Mouse (Mus musculus) forebrain, embryonic 10.5 days (tissue): ENCODE measurements around the gene Kdelc1. TPM values are rescaled to one million over a fixed set of nuclear protein-coding genes. Genes with fewer than 3 reads are reported as not detected.

ENCODE experiments used
- polyA plus RNA-seq: library from polyadenylated mRNA; unstranded; fragments of >200 nt; fragmentation: Nextera tagmentation; extraction: Ambion mirVana; gene quantifications from 2 replicates; pipeline ENCODE4 v1.2.1, GENCODE M21; 2016

The Kdelc1 gene
- polyA plus RNA-seq, 1 experiment from 2014 or later = 70.1 TPM

Other genes with a start within 250 kb of the Kdelc1 start
- gene Tpp2, start 185.2 kb downstream of the Kdelc1 start, polyA plus RNA-seq = 68.9 and 74.9 TPM in 2 replicates
- 0.34 and 0.55 TPM in 2 replicates for gene Mettl21c, start 98.8 kb downstream of the Kdelc1 start, polyA plus RNA-seq
- gene Gm8251, start 56.9 kb downstream of the Kdelc1 start, polyA plus RNA-seq = 0.15 and 0.19 TPM in 2 replicates
- gene Tex30, start 16.4 kb downstream of the Kdelc1 start, polyA plus RNA-seq = 115 and 124 TPM in 2 replicates
- gene Bivm, start 149 bp upstream of the Kdelc1 start, polyA plus RNA-seq = 26.6 and 27.4 TPM in 2 replicates
- 24.1 and 25.5 TPM in 2 replicates for gene Ercc5, start 28.9 kb upstream of the Kdelc1 start, polyA plus RNA-seq
- gene Mettl21e, start 100.2 kb upstream of the Kdelc1 start, polyA plus RNA-seq = not detected in 2 replicates